Mouse (Mus musculus): ENCODE measurements around the gene Ntn1. TPM values are rescaled to one million over a fixed set of nuclear protein-coding genes. Genes with fewer than 3 reads are reported as not detected.

Gene Ntn1
- polyA plus RNA-seq, 1 experiment from 2014 or later: 15.7 TPM

DNA sequence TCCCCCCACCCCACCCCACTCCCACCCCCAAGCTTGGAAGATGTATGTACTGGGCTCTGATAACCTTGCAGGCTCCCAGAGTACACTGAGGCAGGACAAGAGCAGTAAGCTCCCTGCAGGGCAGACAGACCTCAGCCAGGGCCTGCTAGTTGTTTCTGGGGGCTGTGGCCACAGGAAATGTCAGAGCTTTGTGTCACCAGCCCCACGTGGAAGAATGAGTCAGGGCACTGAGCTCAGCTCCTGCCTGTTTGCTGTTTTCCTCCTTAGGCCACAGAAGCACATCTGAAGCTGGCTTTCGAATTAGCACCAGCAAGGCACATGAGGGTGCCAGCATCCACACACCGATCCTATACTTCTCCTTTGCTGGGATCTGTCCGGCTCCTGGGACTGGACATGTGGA lies 86.8 kb downstream of the Ntn1 start:
- Histone ChIP-seq H3K9ac (replicated peaks; ENCODE audit: low read depth, low read length) (no peak overlapping the region), H3K4me2 (ENCODE audit: low read depth, low read length) (no peak overlapping the region), H3K36me3 (ENCODE audit: control insufficient read depth, insufficient read depth, low read length) (no peaks in the 10 kb centered on the region), H3K27me3 (ENCODE audit: control insufficient read depth, insufficient read depth, low read length) (no peaks in the 10 kb centered on the region), H3K9me3 (ENCODE audit: control insufficient read depth, low read length) (no peaks in the 10 kb centered on the region), H3K4me1 (ENCODE audit: control insufficient read depth, insufficient read depth, low read length) (peaks cover 7% of the 10 kb centered on the region; the same call in 1 of the 2 replicates), H3K4me3 (ENCODE audit: low read depth, low read length) (no peak overlapping the region), H3K27ac (ENCODE audit: low read depth, low read length) (no peak overlapping the region)
- WGBS: 67% methylated on average over 4 of the region's 4 CpGs
- ATAC-seq (ENCODE audit: low read depth): no peak

DNA sequence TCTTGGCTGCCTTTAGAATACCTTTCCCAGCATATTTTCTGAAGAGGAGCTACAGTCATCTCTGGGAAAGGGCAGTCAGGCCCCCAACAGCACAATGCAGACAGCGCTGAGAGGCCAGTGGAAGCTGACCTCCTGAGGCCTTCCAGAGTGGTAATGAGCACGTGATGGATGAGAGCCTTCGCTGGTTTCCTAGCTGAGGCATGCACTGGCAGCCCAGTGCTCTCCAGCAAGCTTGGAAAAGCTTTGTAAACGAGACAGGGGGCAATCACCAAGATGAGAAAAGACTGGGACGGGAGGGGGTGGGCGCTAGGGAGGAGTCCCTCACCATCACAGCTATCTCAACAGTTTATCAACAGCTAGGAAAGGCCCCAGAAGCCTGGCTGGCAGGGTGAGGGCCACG lies 87.6 kb downstream of the Ntn1 start:
- no peak for ATAC-seq (ENCODE audit: low read depth)

DNA sequence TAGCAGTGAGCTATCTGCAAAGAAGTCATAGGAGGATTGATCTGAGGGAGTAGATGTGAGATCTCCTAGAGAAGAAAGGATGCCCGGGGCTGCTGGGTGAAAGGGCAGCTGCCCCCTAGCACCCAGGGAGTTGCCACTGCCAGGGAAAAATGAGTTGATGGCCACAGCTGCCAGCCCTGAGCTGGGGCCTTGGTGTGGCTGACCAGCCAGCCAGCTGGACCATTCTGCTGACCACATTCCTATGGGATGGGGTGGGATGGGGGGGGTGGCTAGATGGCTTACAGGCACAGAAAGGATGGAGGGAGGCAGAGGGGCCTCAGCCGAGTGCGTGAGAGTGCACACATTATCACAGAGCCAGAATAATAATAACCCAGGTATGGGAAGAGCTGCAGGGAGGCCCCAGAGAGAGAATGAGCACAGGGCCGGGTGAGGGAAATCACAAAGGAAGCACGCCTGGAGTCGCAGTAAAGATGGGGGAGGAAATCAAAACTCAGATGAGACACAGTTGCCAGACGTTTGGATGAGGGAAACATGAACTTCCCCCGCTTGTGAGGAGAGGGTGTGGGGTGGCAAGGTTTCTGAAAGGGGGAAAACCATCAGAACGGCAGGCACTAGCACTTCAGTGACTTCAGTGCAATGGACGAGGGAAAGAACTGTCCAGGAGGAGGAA lies 91.6 kb downstream of the Ntn1 start:
- no peaks in the 10 kb centered on the region for H3K9me3 ChIP-seq (ENCODE audit: control insufficient read depth, low read length)
- peaks cover 7% of the 10 kb centered on the region; the same call in 1 of the 2 replicates for H3K4me1 ChIP-seq (ENCODE audit: control insufficient read depth, insufficient read depth, low read length)
- H3K27me3 ChIP-seq (ENCODE audit: control insufficient read depth, insufficient read depth, low read length): no peaks in the 10 kb centered on the region
- no peak overlapping the region for H3K9ac ChIP-seq (replicated peaks; ENCODE audit: low read depth, low read length)
- no peak overlapping the region for H3K4me2 ChIP-seq (ENCODE audit: low read depth, low read length)
- ATAC-seq (ENCODE audit: low read depth): no peak
- no peak overlapping the region for H3K27ac ChIP-seq (ENCODE audit: low read depth, low read length)
- no peak overlapping the region for H3K4me3 ChIP-seq (ENCODE audit: low read depth, low read length)
- WGBS: 43% methylated on average over 10 of the region's 10 CpGs
- H3K36me3 ChIP-seq (ENCODE audit: control insufficient read depth, insufficient read depth, low read length): no peaks in the 10 kb centered on the region

More for the DNA sequence above, 87.6 kb downstream of the Ntn1 start:
- H3K4me2 ChIP-seq (ENCODE audit: low read depth, low read length): no peak overlapping the region
- H3K9me3 ChIP-seq (ENCODE audit: control insufficient read depth, low read length): no peaks in the 10 kb centered on the region
- no peak overlapping the region for H3K9ac ChIP-seq (replicated peaks; ENCODE audit: low read depth, low read length)
- H3K36me3 ChIP-seq (ENCODE audit: control insufficient read depth, insufficient read depth, low read length): no peaks in the 10 kb centered on the region
- H3K27ac ChIP-seq (ENCODE audit: low read depth, low read length): no peak overlapping the region
- peaks cover 7% of the 10 kb centered on the region; the same call in 1 of the 2 replicates for H3K4me1 ChIP-seq (ENCODE audit: control insufficient read depth, insufficient read depth, low read length)
- H3K27me3 ChIP-seq (ENCODE audit: control insufficient read depth, insufficient read depth, low read length): no peaks in the 10 kb centered on the region
- H3K4me3 ChIP-seq (ENCODE audit: low read depth, low read length): no peak overlapping the region
- 15% methylated on average over 7 of the region's 7 CpGs for WGBS

DNA sequence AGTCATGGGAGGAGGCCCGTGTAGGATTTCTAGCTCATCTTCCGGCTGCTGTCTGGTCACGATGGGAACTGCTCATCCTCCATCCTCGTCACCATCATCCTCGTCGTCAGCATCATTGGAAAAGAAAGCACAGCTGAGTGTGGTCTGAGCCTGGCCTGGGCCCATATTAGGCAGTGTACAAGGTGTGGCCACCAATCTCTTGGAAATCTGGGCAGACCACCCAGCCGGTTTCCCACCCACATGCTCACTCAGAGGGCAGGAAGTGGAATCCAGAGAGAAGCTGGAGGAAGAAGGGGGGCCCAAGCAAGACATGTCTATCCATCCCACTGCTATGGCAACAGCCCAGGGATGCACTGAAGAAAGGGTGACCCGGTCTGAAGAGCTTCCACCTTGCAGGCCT lies 94.6 kb downstream of the Ntn1 start:
- WGBS: 81% methylated on average over 8 of the region's 8 CpGs
- ATAC-seq (ENCODE audit: low read depth): no peak
- Histone ChIP-seq H3K9me3 (ENCODE audit: control insufficient read depth, low read length) (no peaks in the 10 kb centered on the region), H3K4me1 (ENCODE audit: control insufficient read depth, insufficient read depth, low read length) (no peaks in the 10 kb centered on the region), H3K27me3 (ENCODE audit: control insufficient read depth, insufficient read depth, low read length) (no peaks in the 10 kb centered on the region), H3K27ac (ENCODE audit: low read depth, low read length) (no peak overlapping the region), H3K9ac (replicated peaks; ENCODE audit: low read depth, low read length) (no peak overlapping the region), H3K36me3 (ENCODE audit: control insufficient read depth, insufficient read depth, low read length) (no peaks in the 10 kb centered on the region), H3K4me3 (ENCODE audit: low read depth, low read length) (no peak overlapping the region), H3K4me2 (ENCODE audit: low read depth, low read length) (no peak overlapping the region)

DNA sequence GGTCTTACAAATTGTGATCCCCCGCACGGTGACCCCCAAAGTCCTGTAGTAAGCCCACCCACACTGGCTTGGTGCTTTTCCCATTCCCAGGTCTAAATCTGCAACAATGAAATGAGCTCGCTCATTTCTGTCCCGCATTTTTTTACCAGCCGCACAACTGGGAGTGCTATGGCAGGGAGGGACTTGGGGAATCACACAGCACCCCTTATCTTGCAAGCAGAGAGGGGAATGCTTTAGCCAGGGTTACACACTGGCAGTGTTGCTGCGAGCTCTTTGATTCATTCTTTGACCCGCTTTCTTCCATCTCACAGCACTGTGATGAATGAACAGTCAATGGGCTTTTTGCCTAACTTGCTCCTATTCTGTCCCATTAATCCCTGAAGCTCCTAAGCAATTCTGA lies 98.3 kb downstream of the Ntn1 start:
- ATAC-seq (ENCODE audit: low read depth): no peak
- Histone ChIP-seq H3K36me3 (ENCODE audit: control insufficient read depth, insufficient read depth, low read length) (no peaks in the 10 kb centered on the region), H3K4me2 (ENCODE audit: low read depth, low read length) (no peak overlapping the region), H3K4me3 (ENCODE audit: low read depth, low read length) (no peak overlapping the region), H3K27ac (ENCODE audit: low read depth, low read length) (no peak overlapping the region), H3K9me3 (ENCODE audit: control insufficient read depth, low read length) (no peaks in the 10 kb centered on the region), H3K9ac (replicated peaks; ENCODE audit: low read depth, low read length) (no peak overlapping the region), H3K27me3 (ENCODE audit: control insufficient read depth, insufficient read depth, low read length) (no peaks in the 10 kb centered on the region), H3K4me1 (ENCODE audit: control insufficient read depth, insufficient read depth, low read length) (no peaks in the 10 kb centered on the region)
- WGBS: 64% methylated on average over 7 of the region's 7 CpGs

DNA sequence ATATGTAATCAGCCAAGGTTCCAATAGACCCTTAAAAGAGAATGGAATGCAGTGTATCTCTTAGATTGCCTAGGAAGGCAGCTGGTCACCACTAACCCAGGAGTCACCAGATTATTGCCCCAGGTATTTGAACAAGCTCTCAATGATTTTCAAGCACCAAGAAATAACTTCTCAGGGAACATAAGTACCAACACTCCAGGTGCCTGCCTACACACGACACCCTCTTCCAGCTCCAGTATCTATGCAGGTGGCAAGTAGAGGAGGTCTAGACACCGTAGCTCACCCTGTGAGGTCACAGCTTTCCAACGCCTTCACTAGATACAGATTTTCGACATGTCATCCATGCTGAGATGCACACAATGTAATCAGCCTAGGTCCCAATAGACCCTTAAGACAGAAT lies 99.0 kb downstream of the Ntn1 start:
- no peaks in the 10 kb centered on the region for H3K36me3 ChIP-seq (ENCODE audit: control insufficient read depth, insufficient read depth, low read length)
- no peak overlapping the region for H3K4me3 ChIP-seq (ENCODE audit: low read depth, low read length)
- no peak overlapping the region for H3K4me2 ChIP-seq (ENCODE audit: low read depth, low read length)
- H3K27ac ChIP-seq (ENCODE audit: low read depth, low read length): no peak overlapping the region
- H3K9ac ChIP-seq (replicated peaks; ENCODE audit: low read depth, low read length): no peak overlapping the region
- ATAC-seq (ENCODE audit: low read depth): no peak
- 87% methylated on average over 4 of the region's 4 CpGs for WGBS
- H3K4me1 ChIP-seq (ENCODE audit: control insufficient read depth, insufficient read depth, low read length): no peaks in the 10 kb centered on the region
- no peaks in the 10 kb centered on the region for H3K27me3 ChIP-seq (ENCODE audit: control insufficient read depth, insufficient read depth, low read length)
- no peaks in the 10 kb centered on the region for H3K9me3 ChIP-seq (ENCODE audit: control insufficient read depth, low read length)

DNA sequence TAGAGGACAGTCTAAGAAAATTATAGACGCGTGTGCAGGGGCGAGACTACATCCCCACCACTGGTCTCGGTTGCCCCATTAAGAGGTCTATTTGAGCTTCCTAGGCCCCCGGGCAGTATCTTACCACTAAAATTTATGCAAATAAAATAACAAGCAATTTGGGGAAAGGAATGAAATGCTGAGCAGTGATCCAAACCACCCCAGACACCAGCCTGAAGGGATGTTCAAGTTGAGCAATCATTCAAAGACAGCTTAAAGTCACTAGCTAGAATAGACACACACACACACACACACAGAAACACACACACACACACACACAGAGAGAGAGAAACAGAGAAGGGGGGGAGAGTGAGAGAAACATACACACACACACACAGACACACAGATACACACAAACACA lies 105.1 kb downstream of the Ntn1 start:
- WGBS: 38% methylated on average over 5 of the region's 5 CpGs
- no peak for ATAC-seq (ENCODE audit: low read depth)
- no peak overlapping the region for H3K27ac ChIP-seq (ENCODE audit: low read depth, low read length)
- no peaks in the 10 kb centered on the region for H3K27me3 ChIP-seq (ENCODE audit: control insufficient read depth, insufficient read depth, low read length)
- H3K9ac ChIP-seq (replicated peaks; ENCODE audit: low read depth, low read length): no peak overlapping the region
- no peak overlapping the region for H3K4me3 ChIP-seq (ENCODE audit: low read depth, low read length)
- no peaks in the 10 kb centered on the region for H3K9me3 ChIP-seq (ENCODE audit: control insufficient read depth, low read length)
- H3K4me2 ChIP-seq (ENCODE audit: low read depth, low read length): no peak overlapping the region
- H3K4me1 ChIP-seq (ENCODE audit: control insufficient read depth, insufficient read depth, low read length): peaks cover 9% of the 10 kb centered on the region; the same call in 1 of the 2 replicates
- H3K36me3 ChIP-seq (ENCODE audit: control insufficient read depth, insufficient read depth, low read length): no peaks in the 10 kb centered on the region

DNA sequence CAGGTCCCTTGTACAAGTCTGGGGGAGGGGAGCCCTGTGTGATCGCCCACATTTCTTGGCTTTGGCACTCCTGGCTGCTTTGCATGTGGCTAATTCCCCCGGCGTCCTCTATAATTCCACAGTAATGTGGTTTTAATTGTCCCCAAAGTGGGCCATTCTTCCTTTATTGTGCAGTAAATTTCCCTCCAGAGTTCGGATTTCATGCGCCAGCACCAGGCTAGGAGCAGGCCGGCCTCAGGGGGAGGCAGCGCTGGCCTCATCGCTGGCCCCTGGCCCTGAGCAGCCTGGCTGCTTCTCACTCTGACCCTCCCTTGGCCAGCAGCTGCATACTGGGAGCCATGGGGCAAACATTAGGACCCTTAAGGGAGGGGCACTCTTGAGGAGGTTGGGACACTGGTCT lies 110.0 kb downstream of the Ntn1 start:
- no peaks in the 10 kb centered on the region for H3K36me3 ChIP-seq (ENCODE audit: control insufficient read depth, insufficient read depth, low read length)
- WGBS: 13% methylated on average over 8 of the region's 8 CpGs
- H3K27me3 ChIP-seq (ENCODE audit: control insufficient read depth, insufficient read depth, low read length): no peaks in the 10 kb centered on the region
- H3K9me3 ChIP-seq (ENCODE audit: control insufficient read depth, low read length): no peaks in the 10 kb centered on the region
- no peak overlapping the region for H3K9ac ChIP-seq (replicated peaks; ENCODE audit: low read depth, low read length)
- peak; percentile 65; the same call in 1 of the 2 replicates for ATAC-seq (ENCODE audit: low read depth)
- H3K27ac ChIP-seq (ENCODE audit: low read depth, low read length): no peak overlapping the region
- H3K4me3 ChIP-seq (ENCODE audit: low read depth, low read length): no peak overlapping the region
- H3K4me1 ChIP-seq (ENCODE audit: control insufficient read depth, insufficient read depth, low read length): peaks cover 9% of the 10 kb centered on the region; the same call in 1 of the 2 replicates
- no peak overlapping the region for H3K4me2 ChIP-seq (ENCODE audit: low read depth, low read length)

DNA sequence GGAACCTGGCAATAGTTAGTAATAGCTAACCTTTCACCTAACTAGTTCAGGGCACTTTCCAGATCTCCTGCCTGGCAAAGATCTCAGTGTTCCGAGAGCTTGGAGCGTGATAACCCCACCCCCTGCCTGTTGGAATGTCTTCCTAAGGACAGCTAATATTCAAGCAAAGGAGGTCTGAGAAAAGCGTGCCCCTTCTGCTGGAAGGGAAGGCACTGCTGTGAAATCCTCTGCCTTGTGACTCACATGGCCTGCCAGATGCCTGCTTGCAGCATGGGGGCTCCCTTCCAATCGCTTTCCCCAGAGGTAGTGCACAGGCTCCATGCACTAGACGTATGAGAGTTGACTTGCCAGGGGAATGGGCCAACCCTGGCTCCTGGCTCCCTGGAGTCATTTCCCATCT lies 113.3 kb downstream of the Ntn1 start:
- H3K4me1 ChIP-seq (ENCODE audit: control insufficient read depth, insufficient read depth, low read length): peaks cover 9% of the 10 kb centered on the region; the same call in 1 of the 2 replicates
- no peaks in the 10 kb centered on the region for H3K36me3 ChIP-seq (ENCODE audit: control insufficient read depth, insufficient read depth, low read length)
- no peak overlapping the region for H3K9ac ChIP-seq (replicated peaks; ENCODE audit: low read depth, low read length)
- H3K27ac ChIP-seq (ENCODE audit: low read depth, low read length): no peak overlapping the region
- no peak overlapping the region for H3K4me3 ChIP-seq (ENCODE audit: low read depth, low read length)
- no peaks in the 10 kb centered on the region for H3K27me3 ChIP-seq (ENCODE audit: control insufficient read depth, insufficient read depth, low read length)
- ATAC-seq (ENCODE audit: low read depth): no peak
- H3K4me2 ChIP-seq (ENCODE audit: low read depth, low read length): no peak overlapping the region
- 77% methylated on average over 5 of the region's 5 CpGs for WGBS
- no peaks in the 10 kb centered on the region for H3K9me3 ChIP-seq (ENCODE audit: control insufficient read depth, low read length)
